Mouse (Mus musculus) neural tube, embryonic 10.5 days (tissue): ENCODE results near the gene Olfr1294.

ENCODE experiments used
- DNase-seq: peaks from one replicate; pipeline ENCODE4 v3.0.0-alpha.2; 2017; ENCODE audit warnings: low spot score; ENCODE audit errors: extremely low spot score

Gene Olfr1294

GRCm38 (mm10) chr2:111540191-111540590, at the start of gene Olfr1294:
Olfr1294 (minus strand) TSS chr2:111540291.
- DNase-seq = no peak

GRCm38 (mm10) chr2:111569581-111569980, 29.5 kb upstream of the Olfr1294 start, which contains the start of gene Olfr1295:
Olfr1295 (minus strand) TSS chr2:111569681.
- DNase-seq = no peak

GRCm38 (mm10) chr2:111524903-111525302, 15.2 kb downstream of the Olfr1294 start, which contains the start of gene Olfr1293-ps:
Olfr1293-ps (plus strand) TSS chr2:111525203.
- DNase-seq = no peak

DNA sequence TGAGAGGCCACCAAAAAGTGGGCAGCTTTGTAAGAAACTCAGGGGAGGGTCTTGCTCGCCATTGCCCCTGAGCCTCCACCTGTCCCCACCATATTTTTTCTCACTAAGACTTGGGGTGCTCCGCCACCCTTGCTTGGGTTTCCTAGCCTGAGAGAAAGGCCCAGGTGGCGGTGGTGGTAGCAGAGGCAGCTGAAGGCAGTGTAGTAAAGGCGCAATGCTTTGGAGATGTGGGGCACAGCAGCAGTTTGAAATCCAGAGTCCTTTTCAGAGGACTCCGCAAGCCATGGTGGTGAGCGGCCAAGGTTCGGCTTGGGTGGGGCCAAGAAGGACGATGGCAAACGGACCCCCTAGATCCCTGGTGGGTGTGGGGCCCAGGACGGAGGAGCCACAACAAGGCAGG, 22.6 kb downstream of the Olfr1294 start:
- no peak for DNase-seq

DNA sequence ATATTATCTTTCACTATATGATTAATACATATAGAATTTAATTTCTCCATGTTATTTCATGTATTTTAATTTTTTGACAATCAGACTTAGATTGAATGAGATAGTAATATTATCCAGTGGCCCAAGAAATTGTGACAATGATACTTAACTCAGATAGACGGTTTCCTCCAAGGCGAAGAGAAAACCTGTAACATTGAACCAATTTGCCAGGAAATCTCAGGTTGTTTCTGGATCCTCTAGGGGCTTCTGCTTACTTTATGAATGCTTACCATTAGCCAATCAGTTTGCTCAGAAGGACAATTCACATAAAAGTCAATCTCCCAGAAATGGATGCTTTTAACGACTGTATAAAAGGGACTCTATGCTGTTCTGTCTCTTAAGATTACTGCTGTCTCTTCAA, 43.2 kb downstream of the Olfr1294 start, which contains the start of gene Olfr1291-ps1:
TSS of gene Olfr1291-ps1 (plus strand) at position 301 of the 400 bp plus-strand sequence.
- DNase-seq = no peak

DNA sequence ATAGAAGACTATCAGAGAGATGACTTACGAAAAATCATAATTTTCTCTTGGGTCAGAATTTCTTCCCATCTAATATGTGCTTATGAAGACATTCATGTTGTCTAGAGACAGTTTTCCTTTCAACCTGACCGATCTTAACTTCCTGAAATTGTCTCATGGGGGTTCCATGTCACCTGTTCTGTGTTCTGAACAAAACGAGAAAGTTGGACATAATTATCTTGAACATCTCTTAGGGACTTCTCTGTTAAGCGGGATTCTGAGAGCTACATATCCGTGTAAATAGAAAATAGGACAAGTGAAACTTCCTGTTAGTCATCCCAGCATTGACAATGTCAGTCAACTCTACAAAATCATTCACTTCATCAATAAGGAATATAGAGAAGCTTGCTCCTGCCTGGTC, 46.4 kb downstream of the Olfr1294 start, which contains the start of gene Olfr1290:
TSS of gene Olfr1290 (minus strand) at position 101 of the 400 bp plus-strand sequence.
- no peak for DNase-seq
